ENCODE assay signal across 16 mouse cellular contexts in genomic region chr2:49424788-49425187, GRCm38 (mm10). TPM values are rescaled to one million over a fixed set of nuclear protein-coding genes. Genes with fewer than 3 reads are reported as not detected.
DNase-seq lines count a peak whose midpoint lies in the region; ATAC-seq and TF ChIP-seq lines count a peak whose summit lies in the region.
"Had no signal": no experiment of that assay in that cellular context is flagged by ENCODE, and none has a peak within 500 bp of the region (broad histone marks: within the 10 kb centered on the region; RNA-seq: fewer than 3 reads in every experiment).

No protein-coding gene starts in this region.

- no peak for TF ChIP-seq POLR2A in bone marrow, adult 2 months (IDR thresholded peaks at IDR 0.05; ENCODE audit: borderline replicate concordance, control insufficient read depth, low read depth, low read length)
- no peak for TF ChIP-seq POLR2A in thymus, adult 2 months (IDR thresholded peaks at IDR 0.05; ENCODE audit: control insufficient read depth, extremely low read depth, insufficient read depth, low read length, poor library complexity)

- no peaks in the 10 kb centered on the region for H3K36me3 ChIP-seq in liver, postnatal 0 days (replicated peaks; ENCODE audit: insufficient read depth, low read length)
- no peaks in the 10 kb centered on the region for H3K36me3 ChIP-seq in splenic B cell, adult 2 months (ENCODE audit: control insufficient read depth, insufficient read depth, low read length, poor library complexity, severe bottlenecking)
- no peaks in the 10 kb centered on the region for H3K36me3 ChIP-seq in limb, embryonic 10.5 days
- H3K36me3 ChIP-seq in thymus, adult 2 months (ENCODE audit: control insufficient read depth, insufficient read depth, low read length): no peaks in the 10 kb centered on the region
- H3K36me3 ChIP-seq: embryonic facial prominence, embryonic 15.5 days; forebrain, embryonic 12.5 days; limb, embryonic 12.5 days; midbrain, embryonic 10.5 days; neural tube, embryonic 15.5 days had no signal

- WGBS in bone marrow, adult 2 months: 6% methylated on average over 4 of the region's 4 CpGs
- WGBS in liver, postnatal 0 days (ENCODE audit: insufficient replicate concordance): 27% methylated on average over 4 of the region's 4 CpGs
- WGBS in limb, embryonic 10.5 days: 85% methylated on average over 4 of the region's 4 CpGs
- 14% methylated on average over 4 of the region's 4 CpGs for WGBS in thymus, adult 2 months

- no peaks in the 10 kb centered on the region for H3K27me3 ChIP-seq in liver, postnatal 0 days (ENCODE audit: insufficient read depth, low read length)
- H3K27me3 ChIP-seq in splenic B cell, adult 2 months (ENCODE audit: control insufficient read depth, insufficient read depth, low read length, poor library complexity, severe bottlenecking): no peaks in the 10 kb centered on the region; the same call in 1 of the 2 replicates
- H3K27me3 ChIP-seq in limb, embryonic 10.5 days (ENCODE audit: low read depth, poor library complexity, severe bottlenecking): no peaks in the 10 kb centered on the region
- H3K27me3 ChIP-seq in thymus, adult 2 months (ENCODE audit: control insufficient read depth, insufficient read depth, low read length): no peaks in the 10 kb centered on the region
- H3K27me3 ChIP-seq: embryonic facial prominence, embryonic 15.5 days; forebrain, embryonic 12.5 days; limb, embryonic 12.5 days; neural tube, embryonic 15.5 days had no signal

- no peaks in the 10 kb centered on the region for H3K9me3 ChIP-seq in liver, postnatal 0 days (ENCODE audit: low read length)
- no peaks in the 10 kb centered on the region for H3K9me3 ChIP-seq in limb, embryonic 10.5 days (replicated peaks)
- H3K9me3 ChIP-seq: embryonic facial prominence, embryonic 15.5 days; forebrain, embryonic 12.5 days; limb, embryonic 12.5 days; midbrain, embryonic 10.5 days; neural tube, embryonic 15.5 days had no signal

- no peak for TF ChIP-seq CTCF in bone marrow, adult 2 months (IDR thresholded peaks at IDR 0.05; ENCODE audit: control insufficient read depth, insufficient read depth, low read length)
- TF ChIP-seq CTCF in liver, postnatal 0 days (IDR thresholded peaks at IDR 0.05; ENCODE audit: low read depth): no peak
- no peak for TF ChIP-seq CTCF in thymus, adult 2 months (IDR thresholded peaks at IDR 0.05; ENCODE audit: borderline replicate concordance, control insufficient read depth, extremely low read depth, insufficient read depth, low read length, poor library complexity)

- H3K4me1 ChIP-seq in bone marrow, adult 2 months (ENCODE audit: control insufficient read depth, insufficient read depth, low read length): peaks cover 4% of the 10 kb centered on the region; the same call in 1 of the 2 replicates
- no peaks in the 10 kb centered on the region for H3K4me1 ChIP-seq in liver, postnatal 0 days (ENCODE audit: insufficient read depth)
- H3K4me1 ChIP-seq in limb, embryonic 10.5 days: no peaks in the 10 kb centered on the region
- no peaks in the 10 kb centered on the region for H3K4me1 ChIP-seq in thymus, adult 2 months (replicated peaks; ENCODE audit: control insufficient read depth, insufficient read depth, low read length)
- H3K4me1 ChIP-seq: embryonic facial prominence, embryonic 15.5 days; forebrain, embryonic 12.5 days; limb, embryonic 12.5 days; midbrain, embryonic 10.5 days; neural tube, embryonic 15.5 days had no signal

- no peak overlapping the region for H3K4me2 ChIP-seq in liver, postnatal 0 days (ENCODE audit: low read depth, low read length)
- H3K4me2 ChIP-seq: embryonic facial prominence, embryonic 15.5 days; forebrain, embryonic 12.5 days; limb, embryonic 12.5 days; lung, embryonic 14.5 days; neural tube, embryonic 15.5 days had no signal

- no peak overlapping the region for H3K9ac ChIP-seq in liver, postnatal 0 days (replicated peaks)
- H3K9ac ChIP-seq: embryonic facial prominence, embryonic 15.5 days; forebrain, embryonic 12.5 days; limb, embryonic 12.5 days; lung, embryonic 14.5 days; neural tube, embryonic 15.5 days had no signal

- DNase-seq in lung, postnatal 25 days (ENCODE audit: low spot score): peak; percentile 24
- DNase-seq in lung, postnatal 14 days: no peak
- peak; percentile 25 for DNase-seq in liver, postnatal 0 days
- DNase-seq in splenic B cell, adult 2 months (ENCODE audit: low read depth, low spot score): peak; percentile 82
- no peak for DNase-seq in limb, embryonic 10.5 days (ENCODE audit: low spot score)
- no peak for DNase-seq in thymus, adult 2 months
- DNase-seq: cerebellum, adult 8-10 months; kidney, adult 8-10 months; lung, embryonic 14.5 days; retina, postnatal 1 day had no signal

- no peak overlapping the region for H3K27ac ChIP-seq in bone marrow, adult 2 months (ENCODE audit: control insufficient read depth, insufficient read depth, low read depth, low read length, poor library complexity)
- H3K27ac ChIP-seq in liver, postnatal 0 days (ENCODE audit: low read depth): no peak overlapping the region
- no peak overlapping the region for H3K27ac ChIP-seq in limb, embryonic 10.5 days
- no peak overlapping the region for H3K27ac ChIP-seq in thymus, adult 2 months (ENCODE audit: control insufficient read depth, insufficient read depth, low read length)
- H3K27ac ChIP-seq: embryonic facial prominence, embryonic 15.5 days; forebrain, embryonic 12.5 days; limb, embryonic 12.5 days; midbrain, embryonic 10.5 days; neural tube, embryonic 15.5 days had no signal

- H3K4me3 ChIP-seq in bone marrow, adult 2 months (replicated peaks; ENCODE audit: control insufficient read depth, low read depth, low read length): peak overlapping the region; percentile 41
- H3K4me3 ChIP-seq in liver, postnatal 0 days (ENCODE audit: low read depth, low read length): no peak overlapping the region
- no peak overlapping the region for H3K4me3 ChIP-seq in limb, embryonic 10.5 days
- no peak overlapping the region for H3K4me3 ChIP-seq in thymus, adult 2 months (ENCODE audit: control insufficient read depth, insufficient read depth, low read length)
- H3K4me3 ChIP-seq: embryonic facial prominence, embryonic 15.5 days; forebrain, embryonic 12.5 days; limb, embryonic 12.5 days; midbrain, embryonic 10.5 days; neural tube, embryonic 15.5 days had no signal

- no peak for TF ChIP-seq EP300 in liver, postnatal 0 days (IDR thresholded peaks at IDR 0.05; ENCODE audit: low read depth)

- no peak for ATAC-seq in liver, postnatal 0 days

RNA-seq across cellular contexts. Expression of gene Epc2, which starts 26.5 kb away (rescaled TPM):
- polyA plus RNA-seq in bone marrow, adult 2 months (2011; ENCODE audit: insufficient read depth, insufficient read length, low replicate concordance, missing spikeins): 10.7 and 19.3 TPM in 2 replicates
- polyA plus RNA-seq in liver, postnatal 0 days (2015; fragmentation: Nextera tagmentation; extraction: Ambion mirVana): 1.6 and 1.9 TPM in 2 replicates
- polyA plus RNA-seq in limb, embryonic 10.5 days (2016; fragmentation: Nextera tagmentation; extraction: Ambion mirVana): 7.1 and 8.8 TPM in 2 replicates
- 13.4 and 14.0 TPM in 2 replicates for polyA plus RNA-seq in thymus, adult 2 months (2012; rRNA removed)

Comparison
In these comparisons a context has a peak if more than half of its experiments do, and no peak if none do; other contexts are left out.
1. DNase-seq: peak in lung, postnatal 25 days (single experiment), liver, postnatal 0 days (single experiment) and splenic B cell, adult 2 months (single experiment); none in lung, postnatal 14 days (single experiment), limb, embryonic 10.5 days (single experiment) and thymus, adult 2 months (single experiment).